Mouse (Mus musculus): ENCODE data around the gene Krtap17-1. TPM values are rescaled to one million over a fixed set of nuclear protein-coding genes. Genes with fewer than 3 reads are reported as not detected.

Krtap17-1 gene
- polyA plus RNA-seq (2017; shearing (Covaris generic)), result not detected

GRCm38 (mm10) chr11:99993620-99994383 lies at the start of gene Krtap17-1:
Krtap17-1 (minus strand) TSS chr11:99993994.

DNA sequence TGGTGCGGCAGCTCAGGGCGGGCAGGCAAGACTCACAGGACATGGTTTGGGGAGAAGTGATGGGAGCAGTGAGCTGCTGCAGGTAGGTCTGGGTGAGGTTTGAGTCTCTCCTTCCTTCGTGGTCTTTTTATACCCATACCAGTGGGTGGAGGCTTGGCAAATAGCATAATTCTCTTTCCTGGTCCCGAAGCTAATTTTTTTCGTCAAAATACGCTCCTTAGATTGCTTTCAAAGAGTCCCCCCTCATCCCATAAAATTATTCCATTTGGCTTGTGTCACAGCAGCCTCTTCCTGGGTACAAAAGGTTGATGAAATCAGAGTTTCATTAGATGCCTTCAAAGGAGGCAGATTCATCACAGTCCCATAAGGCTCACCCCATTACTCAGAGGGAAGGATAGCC lies 47.7 kb upstream of the Krtap17-1 start, which contains the start of gene Krt34:
TSS of gene Krt34 (minus strand) at position 101 of the 400 bp plus-strand sequence.

DNA sequence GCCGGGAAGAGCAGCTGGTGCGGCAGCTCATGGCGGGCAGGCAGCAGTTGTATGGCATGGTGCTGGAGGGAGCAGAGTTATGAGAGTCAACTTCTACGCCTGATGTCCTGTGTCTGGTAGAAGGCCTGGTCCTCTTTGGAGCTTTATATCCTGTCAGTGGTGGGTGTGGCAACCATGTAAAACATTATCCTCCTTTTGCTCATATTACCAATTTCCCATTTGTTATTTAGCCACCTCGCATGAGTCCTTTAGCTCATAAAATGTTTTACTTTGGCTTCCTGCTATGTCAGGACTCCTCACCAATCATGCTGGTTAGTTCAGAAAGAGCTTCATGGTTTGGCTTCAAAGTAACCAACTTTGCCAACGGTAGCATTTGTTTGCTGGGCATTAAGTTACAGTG lies 36.0 kb upstream of the Krtap17-1 start, which contains the start of gene Krt33b:
TSS of gene Krt33b (minus strand) at position 101 of the 400 bp plus-strand sequence.

GRCm38 (mm10) chr11:100016112-100016511 lies 22.3 kb upstream of the Krtap17-1 start, which contains the start of gene Krt33a:
Krt33a (minus strand) TSS chr11:100016212.

DNA sequence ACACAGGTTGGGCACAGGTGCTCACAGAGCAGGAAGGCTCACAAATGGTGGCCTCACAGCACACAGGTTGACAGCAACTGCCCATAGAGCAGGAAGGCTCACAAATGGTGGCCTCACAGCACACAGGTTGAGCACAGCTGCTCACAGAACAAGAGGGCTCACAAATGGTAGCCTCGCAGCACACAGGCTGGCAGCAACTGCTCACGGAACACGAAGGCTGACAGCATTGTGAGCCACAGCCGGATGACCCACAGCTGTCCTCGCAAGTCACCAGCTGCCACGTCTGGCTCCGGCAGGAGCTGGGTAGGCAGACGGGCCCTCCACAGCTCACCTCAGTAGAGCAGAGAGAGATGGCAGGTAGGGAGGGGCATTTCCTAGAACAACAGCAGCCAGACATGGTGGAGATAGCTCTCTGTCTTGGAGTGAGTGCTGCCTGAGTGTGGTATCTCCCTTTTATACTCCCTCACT lies 7.6 kb downstream of the Krtap17-1 start, which contains the start of gene Krtap16-1:
TSS of gene Krtap16-1 (minus strand) at position 418 of the 468 bp plus-strand sequence.

DNA sequence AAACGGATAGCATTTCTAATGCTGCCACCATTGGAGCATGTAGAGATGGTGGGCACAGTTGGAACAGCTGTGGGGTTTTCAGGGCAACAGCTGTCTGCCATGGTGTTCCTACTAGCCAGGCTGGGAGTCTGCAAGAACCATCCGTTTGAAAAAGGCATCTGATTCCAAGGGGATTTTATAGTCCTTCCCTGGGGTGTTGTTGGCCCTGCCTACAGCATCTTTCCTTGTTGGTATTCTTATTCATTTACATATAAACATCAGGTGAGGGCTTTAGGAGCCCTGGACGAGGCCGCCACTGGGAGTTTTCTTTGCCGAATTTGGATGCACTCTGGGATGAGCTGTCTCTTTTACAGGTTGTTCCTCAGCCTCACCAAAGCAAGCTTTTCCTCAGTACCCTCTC lies 14.8 kb downstream of the Krtap17-1 start, which contains the start of gene Krtap29-1:
TSS of gene Krtap29-1 (minus strand) at position 101 of the 400 bp plus-strand sequence.

GRCm38 (mm10) chr11:99948175-99948574 lies 45.6 kb downstream of the Krtap17-1 start, which contains the start of gene Krtap9-5:
Krtap9-5 (plus strand) TSS chr11:99948475.

Other genes with a start within 250 kb of the Krtap17-1 start
- gene Gm11595, start 221.1 kb downstream of the Krtap17-1 start, polyA plus RNA-seq (2017; shearing (Covaris generic)), result not detected
- not detected for gene Krtap4-8, start 213.3 kb downstream of the Krtap17-1 start, polyA plus RNA-seq (2017; shearing (Covaris generic))
- gene Krtap4-9, start 208.8 kb downstream of the Krtap17-1 start, polyA plus RNA-seq (2017; shearing (Covaris generic)), result not detected
- not detected for gene Gm11596, start 200.5 kb downstream of the Krtap17-1 start, polyA plus RNA-seq (2017; shearing (Covaris generic))
- gene Gm11569, start 195.1 kb downstream of the Krtap17-1 start, polyA plus RNA-seq (2017; shearing (Covaris generic)), result not detected
- not detected for gene Gm11554, start 189.5 kb downstream of the Krtap17-1 start, polyA plus RNA-seq (2017; shearing (Covaris generic))
- gene Krtap4-13, start 184.1 kb downstream of the Krtap17-1 start, polyA plus RNA-seq (2017; shearing (Covaris generic)), result not detected
- gene Gm11564, start 178.3 kb downstream of the Krtap17-1 start, polyA plus RNA-seq (2017; shearing (Covaris generic)), result not detected
- gene 2300003K06Rik, start 155.9 kb downstream of the Krtap17-1 start, polyA plus RNA-seq (2017; shearing (Covaris generic)), result not detected
- gene Krtap4-16, start 142.4 kb downstream of the Krtap17-1 start, polyA plus RNA-seq (2017; shearing (Covaris generic)), result not detected
- not detected for gene Gm11568, start 136.1 kb downstream of the Krtap17-1 start, polyA plus RNA-seq (2017; shearing (Covaris generic))
- gene Gm11559, start 129.5 kb downstream of the Krtap17-1 start, polyA plus RNA-seq (2017; shearing (Covaris generic)), result not detected
- gene Krtap9-1, start 120.6 kb downstream of the Krtap17-1 start, polyA plus RNA-seq (2017; shearing (Covaris generic)), result not detected
- not detected for gene Gm11567, start 114.8 kb downstream of the Krtap17-1 start, polyA plus RNA-seq (2017; shearing (Covaris generic))
- not detected for gene Krtap31-1, start 86.1 kb downstream of the Krtap17-1 start, polyA plus RNA-seq (2017; shearing (Covaris generic))
- gene Gm11565, start 79.2 kb downstream of the Krtap17-1 start, polyA plus RNA-seq (2017; shearing (Covaris generic)), result not detected
- not detected for gene Krtap31-2, start 57.7 kb downstream of the Krtap17-1 start, polyA plus RNA-seq (2017; shearing (Covaris generic))
- gene Krtap9-5, start 45.5 kb downstream of the Krtap17-1 start, polyA plus RNA-seq (2017; shearing (Covaris generic)), result not detected
- gene Krtap29-1, start 14.9 kb downstream of the Krtap17-1 start, polyA plus RNA-seq (2017; shearing (Covaris generic)), result not detected
- not detected for gene Krtap16-1, start 7.4 kb downstream of the Krtap17-1 start, polyA plus RNA-seq (2017; shearing (Covaris generic))
- gene Krt33a, start 22.2 kb upstream of the Krtap17-1 start, polyA plus RNA-seq (2017; shearing (Covaris generic)), result not detected
- not detected for gene Krt33b, start 35.9 kb upstream of the Krtap17-1 start, polyA plus RNA-seq (2017; shearing (Covaris generic))
- not detected for gene Krt34, start 47.6 kb upstream of the Krtap17-1 start, polyA plus RNA-seq (2017; shearing (Covaris generic))
- not detected for gene Krt31, start 56.6 kb upstream of the Krtap17-1 start, polyA plus RNA-seq (2017; shearing (Covaris generic))
- not detected for gene Krt32, start 94.2 kb upstream of the Krtap17-1 start, polyA plus RNA-seq (2017; shearing (Covaris generic))
- not detected for gene Krt35, start 102.2 kb upstream of the Krtap17-1 start, polyA plus RNA-seq (2017; shearing (Covaris generic))
- not detected for gene Krt36, start 111.6 kb upstream of the Krtap17-1 start, polyA plus RNA-seq (2017; shearing (Covaris generic))
- not detected for gene Krt13, start 127.6 kb upstream of the Krtap17-1 start, polyA plus RNA-seq (2017; shearing (Covaris generic))
- gene Krt15, start 141.9 kb upstream of the Krtap17-1 start, polyA plus RNA-seq (2017; shearing (Covaris generic)), result not detected
- gene Krt19, start 154.7 kb upstream of the Krtap17-1 start, polyA plus RNA-seq (2017; shearing (Covaris generic)), result not detected
- gene Krt9, start 199.3 kb upstream of the Krtap17-1 start, polyA plus RNA-seq (2017; shearing (Covaris generic)), result not detected
- gene Krt14, start 213.6 kb upstream of the Krtap17-1 start, polyA plus RNA-seq (2017; shearing (Covaris generic)), result not detected

All from effector memory CD4-positive, alpha-beta T cell, adult 5 months (primary cell).